Mouse (Mus musculus) ZHBTc4 (cell line): ENCODE measurements around the gene Tnip2.

ENCODE experiments used
- DNase-seq: peaks from one replicate; pipeline ENCODE4 v3.0.0-alpha.2; 2011; ENCODE audit warnings: low read depth, low spot score

Gene Tnip2

GRCm38 (mm10) chr5:34513466-34514217 is at the start of gene Tnip2:
Gene Tnip2 (minus strand): TSS chr5:34513991.
- peak; percentile 97 for DNase-seq

- no peak for DNase-seq
Observed at GRCm38 (mm10) chr5:34551821-34552220, 38.0 kb upstream of the Tnip2 start.

- DNase-seq: no peak
Observed at GRCm38 (mm10) chr5:34550251-34550650, 36.5 kb upstream of the Tnip2 start.

- DNase-seq: peak; percentile 54
Observed at GRCm38 (mm10) chr5:34549483-34550221, 35.9 kb upstream of the Tnip2 start.

- no peak for DNase-seq
Observed at GRCm38 (mm10) chr5:34549135-34549482, 35.3 kb upstream of the Tnip2 start.

GRCm38 (mm10) chr5:34547410-34547809 is 33.6 kb upstream of the Tnip2 start:
- peak; percentile 72 for DNase-seq

GRCm38 (mm10) chr5:34543114-34543513 is 29.3 kb upstream of the Tnip2 start:
- no peak for DNase-seq

- no peak for DNase-seq
Observed at GRCm38 (mm10) chr5:34542166-34542565, 28.4 kb upstream of the Tnip2 start.

- no peak for DNase-seq
Observed at GRCm38 (mm10) chr5:34539121-34539520, 25.3 kb upstream of the Tnip2 start.

- DNase-seq: peak; percentile 78
Observed at GRCm38 (mm10) chr5:34538527-34538926, 24.7 kb upstream of the Tnip2 start.

- DNase-seq: no peak
Observed at GRCm38 (mm10) chr5:34538079-34538478, 24.3 kb upstream of the Tnip2 start.

GRCm38 (mm10) chr5:34535831-34536230 is 22.0 kb upstream of the Tnip2 start:
- DNase-seq: no peak

GRCm38 (mm10) chr5:34534776-34535581 is 21.2 kb upstream of the Tnip2 start:
- DNase-seq: no peak

- DNase-seq: no peak
Observed at GRCm38 (mm10) chr5:34533820-34534219, 20.0 kb upstream of the Tnip2 start.

GRCm38 (mm10) chr5:34533066-34533465 is 19.3 kb upstream of the Tnip2 start:
- no peak for DNase-seq

- no peak for DNase-seq
Observed at GRCm38 (mm10) chr5:34530687-34531086, 16.9 kb upstream of the Tnip2 start.

- DNase-seq: no peak
Observed at GRCm38 (mm10) chr5:34530116-34530515, 16.3 kb upstream of the Tnip2 start.

- no peak for DNase-seq
Observed at GRCm38 (mm10) chr5:34528724-34529123, 14.9 kb upstream of the Tnip2 start.

- DNase-seq: no peak
Observed at GRCm38 (mm10) chr5:34527352-34527751, 13.6 kb upstream of the Tnip2 start.

GRCm38 (mm10) chr5:34526477-34526775 is 12.6 kb upstream of the Tnip2 start:
- peak; percentile 62 for DNase-seq

- peak; percentile 97 for DNase-seq
Observed at GRCm38 (mm10) chr5:34525663-34526476, 12.1 kb upstream of the Tnip2 start, which contains the start of gene Sh3bp2. Gene Sh3bp2 (plus strand): TSS chr5:34525838.
